Mouse (Mus musculus) CH12.LX (cell line): ENCODE data around the gene Dpep1. TPM values are rescaled to one million over a fixed set of nuclear protein-coding genes. Genes with fewer than 3 reads are reported as not detected.

Experiments
- DNase-seq: peaks from one replicate; pipeline ENCODE4 v3.0.0-alpha.2; 2013; ENCODE audit errors: extremely low read depth
- H3K27ac ChIP-seq: 2 replicates; pipeline ENCODE4 v1.5.1; 2012; ENCODE audit warnings: low read depth, mild to moderate bottlenecking, control low read depth, moderate library complexity; ENCODE audit not compliant: insufficient read depth
- H3K27me3 ChIP-seq: replicated peaks from 2 replicates; pipeline ENCODE3; 2012; ENCODE audit warnings: inconsistent platforms
- H3K36me3 ChIP-seq, 2 experiments: replicated peaks in 1 of 2; 2 replicates each; pipeline versions ENCODE3 to v1.6.1; 2012; ENCODE audit warnings: inconsistent platforms in 1 of 2, low read length in 1 of 2, mild to moderate bottlenecking in 1 of 2, mixed read lengths in 1 of 2, moderate library complexity in 1 of 2; ENCODE audit not compliant: control insufficient read depth in 1 of 2, insufficient read depth in 1 of 2
- H3K4me1 ChIP-seq, 2 experiments: 2 replicates each; pipeline ENCODE4 v1.6.1; 2012; ENCODE audit warnings: inconsistent platforms in 1 of 2, moderate library complexity in 1 of 2; ENCODE audit not compliant: insufficient read depth in 2 of 2, control insufficient read depth in 1 of 2
- H3K4me2 ChIP-seq: 2 replicates; pipeline ENCODE4 v1.6.1; 2012; ENCODE audit warnings: low read depth, mild to moderate bottlenecking, control low read depth; ENCODE audit not compliant: poor library complexity, insufficient read depth, severe bottlenecking
- H3K4me3 ChIP-seq, 3 experiments: fragments of 150-350 bp in 1 of 3; sonication (generic) in 1 of 3; replicated peaks in 1 of 3; 2 replicates each; pipeline versions ENCODE3 to v1.5.1; 2011 to 2012; ENCODE audit warnings: low read depth in 2 of 3, low read length in 2 of 3, mild to moderate bottlenecking in 2 of 3, moderate library complexity in 2 of 3, control low read depth in 1 of 3, improper control_type of control experiment in 1 of 3, inconsistent platforms in 1 of 3, mixed read lengths in 1 of 3; ENCODE audit not compliant: poor library complexity in 1 of 3
- H3K79me2 ChIP-seq: replicated peaks from 2 replicates; pipeline ENCODE4 v1.6.1; 2012; ENCODE audit warnings: mild to moderate bottlenecking, moderate library complexity; ENCODE audit not compliant: control insufficient read depth, poor library complexity, insufficient read depth, severe bottlenecking; ENCODE audit errors: extremely low read depth
- H3K9ac ChIP-seq: 2 replicates; pipeline ENCODE4 v1.6.1; 2012; ENCODE audit warnings: low read depth, mild to moderate bottlenecking, control low read depth, moderate library complexity; ENCODE audit not compliant: insufficient read depth
- H3K9me3 ChIP-seq: replicated peaks from 2 replicates; pipeline ENCODE3; 2012; ENCODE audit warnings: low read length, inconsistent platforms, mixed read lengths
- BHLHE40 ChIP-seq: IDR thresholded peaks from 2 replicates; pipeline ENCODE4 v1.6.1; 2011; ENCODE audit warnings: mild to moderate bottlenecking, low read depth, low read length, improper control_type of control experiment
- CHD2 ChIP-seq: IDR thresholded peaks from 2 replicates; pipeline ENCODE4 v1.6.1; 2011; ENCODE audit warnings: low read length, improper control_type of control experiment
- CTCF ChIP-seq, 2 experiments: IDR thresholded peaks in 1 of 2; conservative IDR thresholded peaks in 1 of 2; 2 replicates each; pipeline ENCODE4 v1.5.1; 2011 to 2012; ENCODE audit warnings: low read depth in 2 of 2, low read length in 2 of 2, improper control_type of control experiment in 1 of 2, inconsistent platforms in 1 of 2, mild to moderate bottlenecking in 1 of 2, moderate library complexity in 1 of 2
- E2F4 ChIP-seq: IDR thresholded peaks from 2 replicates; pipeline ENCODE4 v1.6.1; 2011; ENCODE audit warnings: low read depth, low read length, improper control_type of control experiment; ENCODE audit not compliant: insufficient replicate concordance
- ELF1 ChIP-seq: IDR thresholded peaks from 2 replicates; pipeline ENCODE4 v1.6.1; 2014; ENCODE audit warnings: low read depth, mild to moderate bottlenecking, inconsistent platforms, low read length, improper control_type of control experiment
- ETS1 ChIP-seq: conservative IDR thresholded peaks from 2 replicates; pipeline ENCODE4 v1.6.1; 2012; ENCODE audit warnings: low read depth, mild to moderate bottlenecking, inconsistent platforms, low read length, improper control_type of control experiment, moderate library complexity
- GABPA ChIP-seq: IDR thresholded peaks from 2 replicates; pipeline ENCODE4 v1.6.1; 2012; ENCODE audit warnings: low read depth, low read length, improper control_type of control experiment, inconsistent platforms; ENCODE audit not compliant: insufficient replicate concordance
- IRF4 ChIP-seq: IDR thresholded peaks from 2 replicates; pipeline ENCODE4 v1.6.1; 2014; ENCODE audit warnings: low read depth, mild to moderate bottlenecking, inconsistent platforms, low read length, improper control_type of control experiment
- KAT2A ChIP-seq: IDR thresholded peaks from 2 replicates; pipeline ENCODE4 v1.6.1; 2012; ENCODE audit warnings: low read length, improper control_type of control experiment, inconsistent platforms; ENCODE audit not compliant: insufficient replicate concordance
- MAX ChIP-seq: IDR thresholded peaks from 2 replicates; pipeline ENCODE4 v1.6.1; 2011; ENCODE audit warnings: low read length, improper control_type of control experiment
- MEF2A ChIP-seq: IDR thresholded peaks from 2 replicates; pipeline ENCODE4 v1.6.1; 2014; ENCODE audit warnings: low read depth, mild to moderate bottlenecking, inconsistent platforms, low read length, improper control_type of control experiment, borderline replicate concordance
- PAX5 ChIP-seq: IDR thresholded peaks from 2 replicates; pipeline ENCODE4 v1.6.1; 2012; ENCODE audit warnings: low read length, inconsistent platforms, mixed read lengths
- POLR2A ChIP-seq: IDR thresholded peaks from 2 replicates; pipeline ENCODE4 v1.6.1; 2011; ENCODE audit warnings: low read depth, mild to moderate bottlenecking, improper control_type of control experiment, low read length
- POLR2AphosphoS2 ChIP-seq: IDR thresholded peaks from 2 replicates; pipeline ENCODE4 v1.6.1; 2011; ENCODE audit warnings: low read depth, low read length, improper control_type of control experiment
- RCOR1 ChIP-seq: conservative IDR thresholded peaks from 2 replicates; pipeline ENCODE4 v1.6.1; 2012; ENCODE audit warnings: low read depth, mild to moderate bottlenecking, inconsistent platforms, low read length, improper control_type of control experiment
- SMC3 ChIP-seq: IDR thresholded peaks from 2 replicates; pipeline ENCODE4 v1.6.1; 2011; ENCODE audit warnings: low read depth, low read length, improper control_type of control experiment
- TBP ChIP-seq: conservative IDR thresholded peaks from 2 replicates; pipeline ENCODE4 v1.6.1; 2011; ENCODE audit warnings: low read depth, low read length, improper control_type of control experiment
- UBTF ChIP-seq: IDR thresholded peaks from 2 replicates; pipeline ENCODE4 v1.6.1; 2012; ENCODE audit warnings: low read depth, mild to moderate bottlenecking, inconsistent platforms, low read length, improper control_type of control experiment, moderate library complexity
- ZKSCAN1 ChIP-seq: IDR thresholded peaks from 2 replicates; pipeline ENCODE4 v1.6.1; 2012; ENCODE audit warnings: low read depth, inconsistent platforms, low read length, improper control_type of control experiment, borderline replicate concordance
- ZMIZ1 ChIP-seq: IDR thresholded peaks from 2 replicates; pipeline ENCODE4 v1.6.1; 2012; ENCODE audit warnings: low read depth, mild to moderate bottlenecking, inconsistent platforms, low read length, improper control_type of control experiment
- ZNF384 ChIP-seq: IDR thresholded peaks from 2 replicates; pipeline ENCODE4 v1.6.1; 2012; ENCODE audit warnings: low read depth, low read length, improper control_type of control experiment, inconsistent platforms
- dilution Hi-C: fragments of 300-500 bp; cut with MboI; formaldehyde crosslinking; loops from 2 replicates; pipeline ENCODE4 v1.14.3; 2020; ENCODE audit warnings: low sequenced_read_pairs; ENCODE audit not compliant: extremely low pct_unique_long_range_greater_than_20kb, extremely low pct_ligation_motif_present
- in situ Hi-C: fragments of 300-500 bp; cut with MboI; formaldehyde crosslinking; loops from 3 replicates; pipeline ENCODE4 v1.14.3; 2019; ENCODE audit warnings: low sequenced_read_pairs, low pct_ligation_motif_present, low pct_unique_long_range_greater_than_20kb, mixed read lengths
- polyA plus RNA-seq: library from polyadenylated mRNA; unstranded; fragments of >175 nt; gene quantifications from 2 replicates; pipeline ENCODE4 v1.2.1, GENCODE M21; 2012; ENCODE audit warnings: low read depth; ENCODE audit not compliant: insufficient read length
- total RNA-seq, 2 experiments: library from RNA; depleted of rRNA; stranded (reverse); fragments of 300-350 nt in 1 of 2; fragments of >200 nt in 1 of 2; gene quantifications; 2 replicates each; pipeline ENCODE4 v1.2.3; 2012 to 2014

Gene Dpep1
- total and polyA plus RNA-seq, 3 experiments, result not detected

- Histone ChIP-seq H3K79me2 (no peaks in the 10 kb centered on the region), H3K27ac (no peak overlapping the region), H3K27me3 (peaks cover 35% of the 10 kb centered on the region), H3K4me2 (no peak overlapping the region), H3K4me1 (no peaks in the 10 kb centered on the region), H3K36me3 (no peaks in the 10 kb centered on the region), H3K9me3 (peaks cover 10% of the 10 kb centered on the region), H3K9ac (no peak overlapping the region), H3K4me3 (no peak overlapping the region)
- no peak for DNase-seq
- dilution Hi-C loops, result no loop called here
- in situ Hi-C loops, result no loop called here
- TF ChIP-seq ELF1, result no peak
- TF ChIP-seq CHD2, result no peak
- TF ChIP-seq PAX5, result no peak
- no peak for TF ChIP-seq IRF4
- no peak for TF ChIP-seq SMC3
- TF ChIP-seq E2F4, result no peak
- no peak for TF ChIP-seq POLR2AphosphoS2
- TF ChIP-seq UBTF, result no peak
- TF ChIP-seq CTCF (conservative IDR thresholded peaks at IDR 0.05 in 1 of 2, IDR thresholded peaks at IDR 0.05 in 1 of 2; ENCODE audit: low read depth in 2 of 2, low read length in 2 of 2), result no peak
- TF ChIP-seq ZKSCAN1, result no peak
- no peak for TF ChIP-seq RCOR1
- no peak for TF ChIP-seq MEF2A
Observed at GRCm38 (mm10) chr8:123137645-123138077, 48.4 kb upstream of the Dpep1 start.

GRCm38 (mm10) chr8:123138741-123139140 lies 47.3 kb upstream of the Dpep1 start:
- in situ Hi-C loops, result no loop called here
- H3K27ac ChIP-seq, result no peak overlapping the region
- no peaks in the 10 kb centered on the region for H3K79me2 ChIP-seq
- dilution Hi-C loops, result no loop called here
- TF ChIP-seq ETS1 (no peak), POLR2AphosphoS2 (no peak), ZMIZ1 (no peak), CHD2 (no peak), KAT2A (no peak), POLR2A (no peak), PAX5 (no peak), GABPA (no peak), BHLHE40 (no peak), MAX (no peak), ZKSCAN1 (no peak), ZNF384 (no peak), MEF2A (no peak), TBP (no peak), ELF1 (no peak)
- H3K4me3 ChIP-seq, result no peak overlapping the region
- no peaks in the 10 kb centered on the region for H3K4me1 ChIP-seq
- peaks cover 3% of the 10 kb centered on the region for H3K9me3 ChIP-seq
- DNase-seq, result no peak
- no peak overlapping the region for H3K9ac ChIP-seq
- H3K27me3 ChIP-seq, result peaks cover 33% of the 10 kb centered on the region
- no peak overlapping the region for H3K4me2 ChIP-seq
- H3K36me3 ChIP-seq, result no peaks in the 10 kb centered on the region
